In the genomic region with DNA sequence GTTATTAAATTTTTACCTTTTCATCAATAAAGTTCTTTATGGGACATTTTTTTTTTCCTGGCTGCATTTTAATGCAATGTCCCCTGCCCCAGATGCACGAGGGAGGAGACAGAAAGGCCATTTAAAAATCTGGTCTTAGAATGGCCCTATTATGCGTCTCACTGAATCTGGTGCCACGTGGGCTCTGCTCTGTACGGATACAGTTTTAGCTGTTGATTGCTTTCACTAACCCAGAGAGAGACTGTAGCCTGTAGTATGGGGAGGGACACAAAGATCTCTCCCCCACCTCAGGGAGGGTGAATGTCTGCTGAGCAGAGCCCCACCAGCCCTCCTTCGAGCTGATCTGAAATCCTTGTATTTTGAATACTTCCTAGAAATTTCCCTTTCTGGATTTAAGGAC, we compare ENCODE assay signal across 15 mouse cellular contexts.
DNase-seq lines count a peak whose midpoint lies in the region; ATAC-seq and TF ChIP-seq lines count a peak whose summit lies in the region.
"Had no signal": no experiment of that assay in that cellular context is flagged by ENCODE, and none has a peak within 500 bp of the region (broad histone marks: within the 10 kb centered on the region; RNA-seq: fewer than 3 reads in every experiment).

No protein-coding gene starts in this region.

- no peak for ATAC-seq in lung, postnatal 0 days
- 0 out of 2 replicates have a peak, but pooled peaks have one; percentile 26 for ATAC-seq in neural tube, embryonic 14.5 days (ENCODE audit: low read depth)

- no peak for DNase-seq in heart, embryonic 10.5 days (ENCODE audit: low spot score)
- no peak for DNase-seq in heart, adult 18-20 months
- DNase-seq in lung, postnatal 0 days (ENCODE audit: low spot score): no peak
- DNase-seq in lung, postnatal 36 days: no peak
- peak; percentile 32 for DNase-seq in forelimb bud, embryonic 11.5 days (ENCODE audit: low read depth, low spot score)
- DNase-seq in kidney, adult 9 months: no peak
- DNase-seq in ovary, postnatal 36 days (ENCODE audit: low spot score): no peak
- DNase-seq: B cell, adult 2 months; cerebellum, postnatal 36 days; heart, postnatal 10 days; kidney, adult 2 months; lung, postnatal 4 days; right cerebral cortex, adult 18-20 months; thymus, adult 2 months had no signal

- no peak overlapping the region for H3K4me2 ChIP-seq in lung, postnatal 0 days (replicated peaks; ENCODE audit: low read depth, low read length)
- no peak overlapping the region for H3K4me2 ChIP-seq in neural tube, embryonic 14.5 days (ENCODE audit: low read depth, low read length)

- no peaks in the 10 kb centered on the region for H3K27me3 ChIP-seq in heart, embryonic 10.5 days (ENCODE audit: insufficient read depth, poor library complexity, severe bottlenecking)
- no peaks in the 10 kb centered on the region for H3K27me3 ChIP-seq in lung, postnatal 0 days (replicated peaks; ENCODE audit: insufficient read depth, low read length)
- no peaks in the 10 kb centered on the region; the same call in 1 of the 2 replicates for H3K27me3 ChIP-seq in neural tube, embryonic 14.5 days (ENCODE audit: control insufficient read depth, insufficient read depth, low read length)

- no peak for TF ChIP-seq EP300 in lung, postnatal 0 days (IDR thresholded peaks at IDR 0.05)

- H3K36me3 ChIP-seq in heart, embryonic 10.5 days: no peaks in the 10 kb centered on the region
- H3K36me3 ChIP-seq in lung, postnatal 0 days (ENCODE audit: insufficient read depth, low read length): no peaks in the 10 kb centered on the region
- H3K36me3 ChIP-seq in neural tube, embryonic 14.5 days (ENCODE audit: control insufficient read depth, insufficient read depth, low read length): no peaks in the 10 kb centered on the region

- peaks cover 62% of the 10 kb centered on the region for H3K4me1 ChIP-seq in heart, embryonic 10.5 days
- H3K4me1 ChIP-seq in lung, postnatal 0 days (ENCODE audit: insufficient read depth, low read depth, low read length): peaks cover 6% of the 10 kb centered on the region
- peaks cover 14% of the 10 kb centered on the region for H3K4me1 ChIP-seq in neural tube, embryonic 14.5 days (ENCODE audit: control insufficient read depth, insufficient read depth, low read length)

- 83% methylated on average over 5 of the region's 5 CpGs for WGBS in heart, embryonic 10.5 days
- 79% methylated on average over 5 of the region's 5 CpGs for WGBS in lung, postnatal 0 days
- WGBS in neural tube, embryonic 14.5 days: 29% methylated on average over 5 of the region's 5 CpGs

- no peak for TF ChIP-seq CTCF in lung, postnatal 0 days (IDR thresholded peaks at IDR 0.05)

- no peak overlapping the region for H3K4me3 ChIP-seq in heart, embryonic 10.5 days
- H3K4me3 ChIP-seq in lung, postnatal 0 days (ENCODE audit: low read depth, low read length): no peak overlapping the region
- H3K4me3 ChIP-seq in neural tube, embryonic 14.5 days (ENCODE audit: low read depth, low read length): no peak overlapping the region

- H3K27ac ChIP-seq in heart, embryonic 10.5 days: peak overlapping the region; percentile 89
- H3K27ac ChIP-seq in lung, postnatal 0 days (ENCODE audit: low read length): 0 out of 2 replicates have a peak overlapping the region, but pooled peaks have one; percentile 33
- peak overlapping the region; percentile 64; the same call in 1 of the 2 replicates for H3K27ac ChIP-seq in neural tube, embryonic 14.5 days (ENCODE audit: low read depth, low read length)

- H3K9me3 ChIP-seq in heart, embryonic 10.5 days: no peaks in the 10 kb centered on the region
- H3K9me3 ChIP-seq in lung, postnatal 0 days (ENCODE audit: low read length): no peaks in the 10 kb centered on the region
- no peaks in the 10 kb centered on the region for H3K9me3 ChIP-seq in neural tube, embryonic 14.5 days (ENCODE audit: control insufficient read depth, low read length)

- H3K9ac ChIP-seq in lung, postnatal 0 days (replicated peaks; ENCODE audit: low read depth): no peak overlapping the region
- 0 out of 2 replicates have a peak overlapping the region, but pooled peaks have one; percentile 11 for H3K9ac ChIP-seq in neural tube, embryonic 14.5 days (replicated peaks; ENCODE audit: low read depth, low read length)

Comparison
In these comparisons a context has a peak if more than half of its experiments do, and no peak if none do; other contexts are left out.
1. H3K27ac ChIP-seq: peak in every context shown above with its lines; median percentile 89 in heart, embryonic 10.5 days; 64 in neural tube, embryonic 14.5 days; 33 in lung, postnatal 0 days.